Mouse (Mus musculus): ENCODE results near the gene Tjp1. TPM values are rescaled to one million over a fixed set of nuclear protein-coding genes. Genes with fewer than 3 reads are reported as not detected.

Tjp1 gene
- polyA plus RNA-seq, 1 experiment, result 20.2 TPM

DNA sequence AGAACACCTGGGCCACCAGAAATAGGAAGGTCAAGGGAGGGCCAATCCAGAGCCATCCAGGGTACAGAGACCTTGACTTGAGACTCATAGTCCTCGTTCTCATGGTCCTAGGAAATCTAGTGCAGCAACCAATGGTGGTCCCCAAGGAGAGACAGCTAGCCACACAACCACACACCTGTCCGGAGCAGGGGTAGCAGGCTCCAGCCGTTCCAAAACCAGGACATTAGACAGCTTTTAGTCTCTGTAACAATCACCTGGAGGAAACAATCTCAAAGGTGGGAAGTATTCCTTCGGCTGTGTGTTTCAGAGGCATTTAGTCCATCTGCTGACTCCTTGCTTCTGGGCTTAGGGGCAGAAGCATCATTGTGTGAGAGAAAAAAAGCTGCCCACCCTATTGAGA, 4.5 kb downstream of the Tjp1 start:
- peaks cover 4% of the 10 kb centered on the region for H3K27me3 ChIP-seq (replicated peaks; ENCODE audit: control insufficient read depth, insufficient read depth, low read length)
- H3K36me3 ChIP-seq (ENCODE audit: control insufficient read depth, insufficient read depth, low read length), result no peaks in the 10 kb centered on the region
- H3K4me1 ChIP-seq (ENCODE audit: control insufficient read depth, insufficient read depth, low read length), result no peaks in the 10 kb centered on the region
- no peak overlapping the region for H3K4me3 ChIP-seq (ENCODE audit: insufficient read depth, low read depth, low read length)
- WGBS, result 92% methylated on average over 4 of the region's 4 CpGs
- no peak overlapping the region for H3K27ac ChIP-seq (ENCODE audit: insufficient read depth, low read depth, low read length)
- no peak for DNase-seq
- TF ChIP-seq CTCF (conservative IDR thresholded peaks at IDR 0.05; ENCODE audit: insufficient read depth, insufficient read length, low read depth, low read length) (no peak), POLR2A (IDR thresholded peaks at IDR 0.05; ENCODE audit: low read depth, low read length) (no peak)

GRCm38 (mm10) chr7:65522490-65522889, 5.1 kb downstream of the Tjp1 start:
- TF ChIP-seq CTCF (conservative IDR thresholded peaks at IDR 0.05; ENCODE audit: insufficient read depth, insufficient read length, low read depth, low read length) (no peak), POLR2A (IDR thresholded peaks at IDR 0.05; ENCODE audit: low read depth, low read length) (no peak)
- DNase-seq, result peak; percentile 7
- H3K4me1 ChIP-seq (ENCODE audit: control insufficient read depth, insufficient read depth, low read length), result no peaks in the 10 kb centered on the region
- H3K27ac ChIP-seq (ENCODE audit: insufficient read depth, low read depth, low read length), result no peak overlapping the region
- H3K4me3 ChIP-seq (ENCODE audit: insufficient read depth, low read depth, low read length), result no peak overlapping the region
- peaks cover under 1% of the 10 kb centered on the region for H3K27me3 ChIP-seq (replicated peaks; ENCODE audit: control insufficient read depth, insufficient read depth, low read length)
- H3K36me3 ChIP-seq (ENCODE audit: control insufficient read depth, insufficient read depth, low read length), result no peaks in the 10 kb centered on the region
- 56% methylated on average over 12 of the region's 12 CpGs for WGBS

DNA sequence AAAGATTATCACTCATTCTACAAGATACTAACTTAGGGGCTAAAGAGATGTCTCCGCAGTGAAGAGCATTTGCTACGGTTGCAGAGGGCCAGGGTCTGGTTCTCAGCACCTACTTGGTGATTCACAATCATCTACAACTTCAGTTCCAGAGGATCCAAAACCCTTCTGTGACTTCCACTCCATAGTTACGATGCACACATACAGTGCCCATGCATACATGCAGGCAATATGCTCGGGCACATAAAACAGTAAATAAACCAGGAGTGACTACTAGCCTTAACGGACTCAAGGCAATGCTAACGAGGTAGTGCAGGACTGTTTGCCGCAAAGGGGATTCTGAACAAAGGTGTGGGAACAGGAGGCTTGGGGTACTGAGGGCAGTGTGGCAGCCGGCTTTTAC, 7.0 kb downstream of the Tjp1 start:
- 95% methylated on average over 8 of the region's 8 CpGs for WGBS
- H3K36me3 ChIP-seq (ENCODE audit: control insufficient read depth, insufficient read depth, low read length), result no peaks in the 10 kb centered on the region
- H3K27me3 ChIP-seq (replicated peaks; ENCODE audit: control insufficient read depth, insufficient read depth, low read length), result no peaks in the 10 kb centered on the region
- DNase-seq, result no peak
- no peaks in the 10 kb centered on the region for H3K4me1 ChIP-seq (ENCODE audit: control insufficient read depth, insufficient read depth, low read length)
- no peak for TF ChIP-seq CTCF (conservative IDR thresholded peaks at IDR 0.05; ENCODE audit: insufficient read depth, insufficient read length, low read depth, low read length)
- TF ChIP-seq POLR2A (IDR thresholded peaks at IDR 0.05; ENCODE audit: low read depth, low read length), result no peak
- H3K27ac ChIP-seq (ENCODE audit: insufficient read depth, low read depth, low read length), result no peak overlapping the region
- H3K4me3 ChIP-seq (ENCODE audit: insufficient read depth, low read depth, low read length), result no peak overlapping the region

GRCm38 (mm10) chr7:65519788-65520563, 7.6 kb downstream of the Tjp1 start:
- Histone ChIP-seq H3K27me3 (replicated peaks; ENCODE audit: control insufficient read depth, insufficient read depth, low read length) (no peaks in the 10 kb centered on the region), H3K4me3 (ENCODE audit: insufficient read depth, low read depth, low read length) (no peak overlapping the region), H3K4me1 (ENCODE audit: control insufficient read depth, insufficient read depth, low read length) (no peaks in the 10 kb centered on the region), H3K36me3 (ENCODE audit: control insufficient read depth, insufficient read depth, low read length) (no peaks in the 10 kb centered on the region), H3K27ac (ENCODE audit: insufficient read depth, low read depth, low read length) (no peak overlapping the region)
- TF ChIP-seq CTCF (conservative IDR thresholded peaks at IDR 0.05; ENCODE audit: insufficient read depth, insufficient read length, low read depth, low read length) (peak; percentile 81), POLR2A (IDR thresholded peaks at IDR 0.05; ENCODE audit: low read depth, low read length) (no peak)
- DNase-seq, result peak; percentile 70
- 42% methylated on average over 12 of the region's 12 CpGs for WGBS

- H3K36me3 ChIP-seq (ENCODE audit: control insufficient read depth, insufficient read depth, low read length), result no peaks in the 10 kb centered on the region
- H3K27ac ChIP-seq (ENCODE audit: insufficient read depth, low read depth, low read length), result no peak overlapping the region
- no peaks in the 10 kb centered on the region for H3K27me3 ChIP-seq (replicated peaks; ENCODE audit: control insufficient read depth, insufficient read depth, low read length)
- 62% methylated on average over 8 of the region's 8 CpGs for WGBS
- H3K4me3 ChIP-seq (ENCODE audit: insufficient read depth, low read depth, low read length), result no peak overlapping the region
- no peaks in the 10 kb centered on the region for H3K4me1 ChIP-seq (ENCODE audit: control insufficient read depth, insufficient read depth, low read length)
- DNase-seq, result no peak
- TF ChIP-seq CTCF (conservative IDR thresholded peaks at IDR 0.05; ENCODE audit: insufficient read depth, insufficient read length, low read depth, low read length) (no peak), POLR2A (IDR thresholded peaks at IDR 0.05; ENCODE audit: low read depth, low read length) (no peak)
Measured at GRCm38 (mm10) chr7:65516903-65517302, 10.7 kb downstream of the Tjp1 start.

GRCm38 (mm10) chr7:65513451-65514179, 14.0 kb downstream of the Tjp1 start:
- no peak overlapping the region for H3K27ac ChIP-seq (ENCODE audit: insufficient read depth, low read depth, low read length)
- 35% methylated on average over 10 of the region's 10 CpGs for WGBS
- TF ChIP-seq POLR2A (IDR thresholded peaks at IDR 0.05; ENCODE audit: low read depth, low read length), result no peak
- TF ChIP-seq CTCF (conservative IDR thresholded peaks at IDR 0.05; ENCODE audit: insufficient read depth, insufficient read length, low read depth, low read length), result no peak
- H3K27me3 ChIP-seq (replicated peaks; ENCODE audit: control insufficient read depth, insufficient read depth, low read length), result no peaks in the 10 kb centered on the region
- DNase-seq, result no peak
- no peaks in the 10 kb centered on the region for H3K4me1 ChIP-seq (ENCODE audit: control insufficient read depth, insufficient read depth, low read length)
- no peak overlapping the region for H3K4me3 ChIP-seq (ENCODE audit: insufficient read depth, low read depth, low read length)
- no peaks in the 10 kb centered on the region for H3K36me3 ChIP-seq (ENCODE audit: control insufficient read depth, insufficient read depth, low read length)

GRCm38 (mm10) chr7:65509357-65509756, 18.2 kb downstream of the Tjp1 start:
- H3K36me3 ChIP-seq (ENCODE audit: control insufficient read depth, insufficient read depth, low read length), result no peaks in the 10 kb centered on the region
- WGBS, result 83% methylated on average over 3 of the region's 3 CpGs

More at GRCm38 (mm10) chr7:65509357-65509756, 18.2 kb downstream of the Tjp1 start:
- H3K4me3 ChIP-seq (ENCODE audit: insufficient read depth, low read depth, low read length), result no peak overlapping the region
- TF ChIP-seq CTCF (conservative IDR thresholded peaks at IDR 0.05; ENCODE audit: insufficient read depth, insufficient read length, low read depth, low read length) (no peak), POLR2A (IDR thresholded peaks at IDR 0.05; ENCODE audit: low read depth, low read length) (no peak)
- no peaks in the 10 kb centered on the region for H3K27me3 ChIP-seq (replicated peaks; ENCODE audit: control insufficient read depth, insufficient read depth, low read length)
- H3K27ac ChIP-seq (ENCODE audit: insufficient read depth, low read depth, low read length), result no peak overlapping the region
- H3K4me1 ChIP-seq (ENCODE audit: control insufficient read depth, insufficient read depth, low read length), result no peaks in the 10 kb centered on the region
- no peak for DNase-seq
